Mouse (Mus musculus): ENCODE results near the gene Prrt4. TPM values are rescaled to one million over a fixed set of nuclear protein-coding genes. Genes with fewer than 3 reads are reported as not detected.

Gene Prrt4
- polyA plus RNA-seq, 1 experiment from 2014 or later: 1.8 TPM

GRCm38 (mm10) chr6:29150001-29150400 lies 29.4 kb downstream of the Prrt4 start:
- Histone ChIP-seq H3K9ac (ENCODE audit: low read depth, low read length) (no peak overlapping the region), H3K9me3 (replicated peaks; ENCODE audit: control insufficient read depth, low read length) (no peaks in the 10 kb centered on the region), H3K36me3 (ENCODE audit: control insufficient read depth, insufficient read depth, low read length) (peaks cover 14% of the 10 kb centered on the region), H3K27ac (ENCODE audit: low read depth, low read length) (no peak overlapping the region), H3K4me1 (ENCODE audit: control insufficient read depth, insufficient read depth, low read length) (peaks cover 22% of the 10 kb centered on the region), H3K4me3 (ENCODE audit: low read depth, low read length) (no peak overlapping the region), H3K4me2 (no peak overlapping the region), H3K27me3 (ENCODE audit: control insufficient read depth, insufficient read depth, low read length) (no peaks in the 10 kb centered on the region)
- no peak for ATAC-seq (replicated peaks; ENCODE audit: insufficient number of reproducible peaks, low FRiP score, low TSS enrichment)
- WGBS (ENCODE audit: insufficient replicate concordance): 88% methylated on average over 1 of the region's 1 CpGs

GRCm38 (mm10) chr6:29147407-29148010 lies 31.9 kb downstream of the Prrt4 start:
- no peak for ATAC-seq (replicated peaks; ENCODE audit: insufficient number of reproducible peaks, low FRiP score, low TSS enrichment)
- no peaks in the 10 kb centered on the region for H3K9me3 ChIP-seq (replicated peaks; ENCODE audit: control insufficient read depth, low read length)
- 79% methylated on average over 5 of the region's 5 CpGs for WGBS (ENCODE audit: insufficient replicate concordance)
- H3K36me3 ChIP-seq (ENCODE audit: control insufficient read depth, insufficient read depth, low read length): peaks cover 5% of the 10 kb centered on the region; the same call in 1 of the 2 replicates
- peaks cover 26% of the 10 kb centered on the region for H3K4me1 ChIP-seq (ENCODE audit: control insufficient read depth, insufficient read depth, low read length)
- H3K27me3 ChIP-seq (ENCODE audit: control insufficient read depth, insufficient read depth, low read length): no peaks in the 10 kb centered on the region
- no peak overlapping the region for H3K4me3 ChIP-seq (ENCODE audit: low read depth, low read length)
- no peak overlapping the region for H3K27ac ChIP-seq (ENCODE audit: low read depth, low read length)
- H3K9ac ChIP-seq (ENCODE audit: low read depth, low read length): no peak overlapping the region
- no peak overlapping the region for H3K4me2 ChIP-seq

GRCm38 (mm10) chr6:29146641-29147040 lies 32.7 kb downstream of the Prrt4 start:
- 31% methylated on average over 7 of the region's 7 CpGs for WGBS (ENCODE audit: insufficient replicate concordance)
- no peaks in the 10 kb centered on the region for H3K27me3 ChIP-seq (ENCODE audit: control insufficient read depth, insufficient read depth, low read length)
- H3K4me3 ChIP-seq (ENCODE audit: low read depth, low read length): no peak overlapping the region
- H3K9ac ChIP-seq (ENCODE audit: low read depth, low read length): no peak overlapping the region
- no peaks in the 10 kb centered on the region for H3K9me3 ChIP-seq (replicated peaks; ENCODE audit: control insufficient read depth, low read length)
- H3K4me1 ChIP-seq (ENCODE audit: control insufficient read depth, insufficient read depth, low read length): peaks cover 26% of the 10 kb centered on the region
- 0 out of 2 replicates have a peak, but pooled peaks cover 1% of the 10 kb centered on the region for H3K36me3 ChIP-seq (ENCODE audit: control insufficient read depth, insufficient read depth, low read length)
- peak; percentile 61 for ATAC-seq (replicated peaks; ENCODE audit: insufficient number of reproducible peaks, low FRiP score, low TSS enrichment)
- H3K4me2 ChIP-seq: peak overlapping the region; percentile 32; the same call in 1 of the 2 replicates
- H3K27ac ChIP-seq (ENCODE audit: low read depth, low read length): 0 out of 2 replicates have a peak overlapping the region, but pooled peaks have one; percentile 1

- Histone ChIP-seq H3K27ac (ENCODE audit: low read depth, low read length) (peak overlapping the region; percentile 71), H3K4me3 (ENCODE audit: low read depth, low read length) (no peak overlapping the region), H3K27me3 (ENCODE audit: control insufficient read depth, insufficient read depth, low read length) (no peaks in the 10 kb centered on the region), H3K4me1 (ENCODE audit: control insufficient read depth, insufficient read depth, low read length) (peaks cover 26% of the 10 kb centered on the region), H3K36me3 (ENCODE audit: control insufficient read depth, insufficient read depth, low read length) (no peaks in the 10 kb centered on the region; the same call in 1 of the 2 replicates), H3K9me3 (replicated peaks; ENCODE audit: control insufficient read depth, low read length) (no peaks in the 10 kb centered on the region), H3K9ac (ENCODE audit: low read depth, low read length) (peak overlapping the region; percentile 46; the same call in 1 of the 2 replicates), H3K4me2 (peak overlapping the region; percentile 32)
- peak; percentile 58; the same call in 1 of the 2 replicates for ATAC-seq (replicated peaks; ENCODE audit: insufficient number of reproducible peaks, low FRiP score, low TSS enrichment)
- WGBS (ENCODE audit: insufficient replicate concordance): 41% methylated on average over 12 of the region's 12 CpGs
Observed at GRCm38 (mm10) chr6:29145456-29146307, 33.7 kb downstream of the Prrt4 start.

- H3K9me3 ChIP-seq (replicated peaks; ENCODE audit: control insufficient read depth, low read length): no peaks in the 10 kb centered on the region
- H3K9ac ChIP-seq (ENCODE audit: low read depth, low read length): peak overlapping the region; percentile 46; the same call in 1 of the 2 replicates
- peak overlapping the region; percentile 71 for H3K27ac ChIP-seq (ENCODE audit: low read depth, low read length)
- peaks cover 26% of the 10 kb centered on the region for H3K4me1 ChIP-seq (ENCODE audit: control insufficient read depth, insufficient read depth, low read length)
- ATAC-seq (replicated peaks; ENCODE audit: insufficient number of reproducible peaks, low FRiP score, low TSS enrichment): no peak
- no peaks in the 10 kb centered on the region for H3K27me3 ChIP-seq (ENCODE audit: control insufficient read depth, insufficient read depth, low read length)
- no peak overlapping the region for H3K4me2 ChIP-seq
- no peak overlapping the region for H3K4me3 ChIP-seq (ENCODE audit: low read depth, low read length)
- WGBS (ENCODE audit: insufficient replicate concordance): 67% methylated on average over 3 of the region's 3 CpGs
- H3K36me3 ChIP-seq (ENCODE audit: control insufficient read depth, insufficient read depth, low read length): peaks cover 4% of the 10 kb centered on the region
Observed at GRCm38 (mm10) chr6:29144971-29145370, 34.4 kb downstream of the Prrt4 start.

GRCm38 (mm10) chr6:29143608-29144007 lies 35.8 kb downstream of the Prrt4 start:
- H3K4me3 ChIP-seq (ENCODE audit: low read depth, low read length): no peak overlapping the region
- no peak overlapping the region for H3K4me2 ChIP-seq
- no peak for ATAC-seq (replicated peaks; ENCODE audit: insufficient number of reproducible peaks, low FRiP score, low TSS enrichment)
- H3K27me3 ChIP-seq (ENCODE audit: control insufficient read depth, insufficient read depth, low read length): no peaks in the 10 kb centered on the region
- 38% methylated on average over 5 of the region's 5 CpGs for WGBS (ENCODE audit: insufficient replicate concordance)
- H3K4me1 ChIP-seq (ENCODE audit: control insufficient read depth, insufficient read depth, low read length): peaks cover 26% of the 10 kb centered on the region
- H3K36me3 ChIP-seq (ENCODE audit: control insufficient read depth, insufficient read depth, low read length): peaks cover 4% of the 10 kb centered on the region
- H3K27ac ChIP-seq (ENCODE audit: low read depth, low read length): no peak overlapping the region
- H3K9ac ChIP-seq (ENCODE audit: low read depth, low read length): no peak overlapping the region
- no peaks in the 10 kb centered on the region for H3K9me3 ChIP-seq (replicated peaks; ENCODE audit: control insufficient read depth, low read length)

GRCm38 (mm10) chr6:29137441-29137840 lies 41.9 kb downstream of the Prrt4 start:
- no peaks in the 10 kb centered on the region for H3K27me3 ChIP-seq (ENCODE audit: control insufficient read depth, insufficient read depth, low read length)
- ATAC-seq (replicated peaks; ENCODE audit: insufficient number of reproducible peaks, low FRiP score, low TSS enrichment): no peak
- H3K36me3 ChIP-seq (ENCODE audit: control insufficient read depth, insufficient read depth, low read length): peaks cover 14% of the 10 kb centered on the region
- H3K4me3 ChIP-seq (ENCODE audit: low read depth, low read length): no peak overlapping the region
- no peaks in the 10 kb centered on the region for H3K9me3 ChIP-seq (replicated peaks; ENCODE audit: control insufficient read depth, low read length)
- H3K27ac ChIP-seq (ENCODE audit: low read depth, low read length): no peak overlapping the region
- 90% methylated on average over 9 of the region's 9 CpGs for WGBS (ENCODE audit: insufficient replicate concordance)
- H3K4me1 ChIP-seq (ENCODE audit: control insufficient read depth, insufficient read depth, low read length): no peaks in the 10 kb centered on the region
- H3K9ac ChIP-seq (ENCODE audit: low read depth, low read length): no peak overlapping the region
- H3K4me2 ChIP-seq: no peak overlapping the region

GRCm38 (mm10) chr6:29133100-29133499 lies 46.3 kb downstream of the Prrt4 start:
- WGBS (ENCODE audit: insufficient replicate concordance): 86% methylated on average over 9 of the region's 9 CpGs

More at GRCm38 (mm10) chr6:29133100-29133499, 46.3 kb downstream of the Prrt4 start:
- no peak for ATAC-seq (replicated peaks; ENCODE audit: insufficient number of reproducible peaks, low FRiP score, low TSS enrichment)
- Histone ChIP-seq H3K36me3 (ENCODE audit: control insufficient read depth, insufficient read depth, low read length) (peaks cover 30% of the 10 kb centered on the region), H3K9ac (ENCODE audit: low read depth, low read length) (no peak overlapping the region), H3K27ac (ENCODE audit: low read depth, low read length) (no peak overlapping the region), H3K4me3 (ENCODE audit: low read depth, low read length) (no peak overlapping the region), H3K4me2 (no peak overlapping the region), H3K4me1 (ENCODE audit: control insufficient read depth, insufficient read depth, low read length) (no peaks in the 10 kb centered on the region), H3K27me3 (ENCODE audit: control insufficient read depth, insufficient read depth, low read length) (no peaks in the 10 kb centered on the region), H3K9me3 (replicated peaks; ENCODE audit: control insufficient read depth, low read length) (no peaks in the 10 kb centered on the region)

All from heart, embryonic 11.5 days (tissue).